23 mouse cellular contexts compared by ENCODE assay signal in the genomic region with DNA sequence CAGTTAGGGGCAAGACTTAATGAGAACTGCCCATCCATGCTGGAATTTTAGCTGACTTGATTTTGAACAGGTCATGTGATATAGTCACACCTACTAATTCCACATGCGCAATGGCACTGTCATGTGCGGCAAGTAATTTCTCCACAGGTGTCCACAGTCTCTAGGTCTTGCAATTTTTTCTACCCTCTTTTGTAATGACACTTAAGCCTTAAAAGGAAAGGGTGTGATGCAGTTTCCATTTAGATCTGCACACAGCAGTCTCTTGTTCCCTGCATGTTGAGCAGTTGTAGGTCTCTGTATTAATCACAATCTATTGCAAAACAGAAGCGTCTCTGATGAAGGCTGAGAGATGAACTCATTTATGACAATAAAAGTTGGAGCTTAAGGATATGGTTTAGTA.
A peak's percentile ranks its signal among the peaks of the same experiment; 100 is the strongest.
DNase-seq lines count a peak whose midpoint lies in the region; ATAC-seq and TF ChIP-seq lines count a peak whose summit lies in the region.
"Had no signal": no experiment of that assay in that cellular context is flagged by ENCODE, and none has a peak within 500 bp of the region (broad histone marks: within the 10 kb centered on the region; RNA-seq: fewer than 3 reads in every experiment).

No protein-coding gene starts in this region.

- dilution Hi-C loops in CH12.LX (cut with MboI; ENCODE audit: extremely low pct_ligation_motif_present, extremely low pct_unique_long_range_greater_than_20kb, low sequenced_read_pairs), result no loop called here

- WGBS in limb, embryonic 10.5 days, result 95% methylated on average over 3 of the region's 3 CpGs

- peaks cover 0 to 9% of the 10 kb centered on the region in 2 experiments; a peak in 2 of 4 replicates for H3K4me1 ChIP-seq in CH12.LX (ENCODE audit: control insufficient read depth in 1 of 2, insufficient read depth in 2 of 2)
- peaks cover 34% of the 10 kb centered on the region for H3K4me1 ChIP-seq in limb, embryonic 10.5 days
- H3K4me1 ChIP-seq: embryonic facial prominence, embryonic 12.5 days; embryonic facial prominence, embryonic 15.5 days; heart, embryonic 10.5 days; heart, embryonic 13.5 days; hindbrain, embryonic 12.5 days; hindbrain, embryonic 15.5 days had no signal

- TF ChIP-seq RAD21 in CH12.LX (IDR thresholded peaks at IDR 0.05; ENCODE audit: low read depth, low read length), result no peak

- no peak for TF ChIP-seq CTCF in CH12.LX (conservative IDR thresholded peaks at IDR 0.05 in 1 of 2, IDR thresholded peaks at IDR 0.05 in 1 of 2; ENCODE audit: low read depth in 2 of 2, low read length in 2 of 2)

- H3K36me3 ChIP-seq in CH12.LX (replicated peaks in 1 of 2; ENCODE audit: control insufficient read depth in 1 of 2, insufficient read depth in 1 of 2, low read length in 1 of 2), result no peaks in the 10 kb centered on the region
- no peaks in the 10 kb centered on the region for H3K36me3 ChIP-seq in limb, embryonic 10.5 days
- H3K36me3 ChIP-seq: embryonic facial prominence, embryonic 12.5 days; embryonic facial prominence, embryonic 15.5 days; G1E; heart, embryonic 10.5 days; heart, embryonic 13.5 days; hindbrain, embryonic 12.5 days; hindbrain, embryonic 15.5 days had no signal

- H3K79me2 ChIP-seq in CH12.LX (replicated peaks; ENCODE audit: control insufficient read depth, extremely low read depth, insufficient read depth, poor library complexity, severe bottlenecking), result no peaks in the 10 kb centered on the region

- intact Hi-C loops in left cerebral cortex, postnatal 4 days (cut with DNase I), result no loop called here

- H3K4me2 ChIP-seq in CH12.LX (ENCODE audit: insufficient read depth, low read depth, poor library complexity, severe bottlenecking), result no peak overlapping the region
- H3K4me2 ChIP-seq: embryonic facial prominence, embryonic 12.5 days; embryonic facial prominence, embryonic 15.5 days; heart, embryonic 13.5 days; hindbrain, embryonic 12.5 days; hindbrain, embryonic 15.5 days had no signal

- TF ChIP-seq EP300 in CH12.LX (IDR thresholded peaks at IDR 0.05; ENCODE audit: low read length), result no peak

- H3K27ac ChIP-seq in CH12.LX (ENCODE audit: insufficient read depth, low read depth), result no peak overlapping the region
- peak overlapping the region; percentile 66; the same call in 1 of the 2 replicates for H3K27ac ChIP-seq in limb, embryonic 10.5 days
- H3K27ac ChIP-seq: embryonic facial prominence, embryonic 15.5 days; gastrocnemius, adult 2 months; heart, adult 2 months; heart, embryonic 10.5 days; heart, embryonic 13.5 days; hindbrain, embryonic 12.5 days; hindbrain, embryonic 15.5 days had no signal

- ATAC-seq in megakaryocyte, adult 5-6 weeks (ENCODE audit: poor library complexity, severe bottlenecking), result peak; percentile 73
- ATAC-seq: activated CD4-positive, CD25-positive, alpha-beta regulatory T cell, adult 4 months; forebrain, postnatal 0 days; intestine, postnatal 0 days had no signal

- in situ Hi-C loops in CH12.LX (cut with MboI; ENCODE audit: low pct_ligation_motif_present, low pct_unique_long_range_greater_than_20kb, low sequenced_read_pairs), result no loop called here

- no peak overlapping the region for H3K9ac ChIP-seq in CH12.LX (ENCODE audit: insufficient read depth, low read depth)
- H3K9ac ChIP-seq: embryonic facial prominence, embryonic 12.5 days; embryonic facial prominence, embryonic 15.5 days; forebrain, postnatal 0 days; heart, embryonic 13.5 days; hindbrain, embryonic 12.5 days; hindbrain, embryonic 15.5 days had no signal

- H3K27me3 ChIP-seq in CH12.LX (replicated peaks), result no peaks in the 10 kb centered on the region
- H3K27me3 ChIP-seq in limb, embryonic 10.5 days (ENCODE audit: low read depth, poor library complexity, severe bottlenecking), result no peaks in the 10 kb centered on the region
- H3K27me3 ChIP-seq: embryonic facial prominence, embryonic 12.5 days; embryonic facial prominence, embryonic 15.5 days; heart, embryonic 13.5 days; hindbrain, embryonic 12.5 days; hindbrain, embryonic 15.5 days had no signal

- TF ChIP-seq POLR2A in CH12.LX (IDR thresholded peaks at IDR 0.05; ENCODE audit: low read depth, low read length), result no peak

- H3K9me3 ChIP-seq in CH12.LX (replicated peaks; ENCODE audit: low read length), result no peaks in the 10 kb centered on the region
- H3K9me3 ChIP-seq in limb, embryonic 10.5 days (replicated peaks), result no peaks in the 10 kb centered on the region
- H3K9me3 ChIP-seq: embryonic facial prominence, embryonic 12.5 days; embryonic facial prominence, embryonic 15.5 days; heart, embryonic 10.5 days; heart, embryonic 13.5 days; hindbrain, embryonic 12.5 days; hindbrain, embryonic 15.5 days had no signal

- H3K4me3 ChIP-seq in CH12.LX (replicated peaks in 1 of 3; ENCODE audit: low read depth in 2 of 3, low read length in 2 of 3, poor library complexity in 1 of 3), result no peak overlapping the region
- H3K4me3 ChIP-seq in limb, embryonic 10.5 days, result no peak overlapping the region
- H3K4me3 ChIP-seq: embryonic facial prominence, embryonic 12.5 days; embryonic facial prominence, embryonic 15.5 days; gastrocnemius, adult 2 months; heart, adult 2 months; heart, embryonic 10.5 days; heart, embryonic 13.5 days; hindbrain, embryonic 12.5 days; hindbrain, embryonic 15.5 days had no signal

- no peak for DNase-seq in CH12.LX (ENCODE audit: extremely low read depth)
- DNase-seq in limb, embryonic 10.5 days (ENCODE audit: low spot score), result no peak
- no peak for DNase-seq in cerebellum, postnatal 4 days (ENCODE audit: low spot score in 2 of 2)
- no peak for DNase-seq in thymus, postnatal 4 days
- DNase-seq in left cerebral cortex, postnatal 4 days, result no peak
- DNase-seq: adrenal gland, adult 8-10 months; adrenal gland, postnatal 25 days; cerebellum, adult 11-12 months; cerebellum, adult 8-10 months; forebrain, postnatal 0 days; gastrocnemius, postnatal 25 days; heart, adult 2 months had no signal

TF ChIP-seq in CH12.LX, 34 proteins besides CTCF, POLR2A, EP300 and RAD21:
- TF ChIP-seq ZMIZ1 (IDR thresholded peaks at IDR 0.05; ENCODE audit: low read depth, low read length), result no peak
- TF ChIP-seq BHLHE40 (IDR thresholded peaks at IDR 0.05; ENCODE audit: low read depth, low read length), result peak; percentile 31; the same call in 1 of the 2 replicates
